Mouse (Mus musculus) bone marrow macrophage, adult 2 months (primary cell): ENCODE measurements at regions not wholly inside any gene's neighbourhood (a gene's known extent, or its start where the extent isn't known, plus 50 kb on each side); places are given as distances from the start of the nearest gene placed in this dataset.

Experiments used
- CTCF ChIP-seq: IDR thresholded peaks from 2 replicates; pipeline ENCODE4 v1.5.1; 2012; ENCODE audit warnings: low read depth, mild to moderate bottlenecking, low read length, moderate library complexity
- POLR2A ChIP-seq: IDR thresholded peaks from 2 replicates; pipeline ENCODE4 v1.6.1; 2012; ENCODE audit warnings: mild to moderate bottlenecking, low read depth, low read length, borderline replicate concordance

DNA sequence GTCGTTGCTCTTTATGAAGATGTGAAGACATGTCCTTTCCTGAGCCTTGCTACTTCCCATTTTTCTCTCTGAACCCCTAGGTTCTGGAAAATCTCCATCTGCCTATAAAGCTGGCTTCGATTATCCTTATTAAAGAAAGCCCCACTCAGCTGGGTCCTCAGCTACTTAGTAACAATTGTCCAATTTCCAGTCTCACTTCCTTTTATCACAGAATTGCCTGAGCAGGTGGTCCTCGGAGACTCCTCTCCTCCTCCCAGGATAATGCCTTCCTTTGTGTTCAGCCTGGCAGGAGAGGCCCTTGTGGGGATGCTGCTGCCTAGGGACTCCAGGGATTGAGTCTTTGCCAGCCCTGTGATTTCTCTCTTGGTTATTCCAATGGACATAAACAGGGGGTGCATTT lies 385.5 kb downstream of the Insc start:
- TF ChIP-seq CTCF, result no peak
- no peak for TF ChIP-seq POLR2A
